Mouse (Mus musculus) mature B cell (primary cell): ENCODE measurements around the gene Fahd1.

ENCODE experiments used
- in situ Hi-C: fragments of 300-500 bp; cut with MboI; formaldehyde crosslinking; loops from 2 replicates; pipeline ENCODE4 v1.14.3; 2019

The Fahd1 gene

GRCm38 (mm10) chr17:24847386-24847785, 2.8 kb downstream of the Fahd1 start:
- in situ Hi-C loops = no loop called here

GRCm38 (mm10) chr17:24844525-24844924, 5.6 kb downstream of the Fahd1 start:
- in situ Hi-C loops = no loop called here

- in situ Hi-C loops = no loop called here
Measured at GRCm38 (mm10) chr17:24842631-24843030, 7.5 kb downstream of the Fahd1 start.

- in situ Hi-C loops = no loop called here
Measured at GRCm38 (mm10) chr17:24841133-24841532, 9.0 kb downstream of the Fahd1 start.

- in situ Hi-C loops = no loop called here
Measured at GRCm38 (mm10) chr17:24840341-24840740, 9.8 kb downstream of the Fahd1 start.

GRCm38 (mm10) chr17:24839842-24840241, 10.3 kb downstream of the Fahd1 start, which contains the start of gene Hagh:
TSS of gene Hagh (plus strand) at chr17:24840143.
- in situ Hi-C loops = no loop called here

GRCm38 (mm10) chr17:24821351-24822280, 28.5 kb downstream of the Fahd1 start:
- in situ Hi-C loops = no loop called here

GRCm38 (mm10) chr17:24819469-24819868, 30.7 kb downstream of the Fahd1 start:
- in situ Hi-C loops = no loop called here

- in situ Hi-C loops = no loop called here
Measured at GRCm38 (mm10) chr17:24818172-24818571, 32.0 kb downstream of the Fahd1 start.

- in situ Hi-C loops = no loop called here
Measured at GRCm38 (mm10) chr17:24817503-24817902, 32.7 kb downstream of the Fahd1 start.

GRCm38 (mm10) chr17:24815256-24815655, 34.9 kb downstream of the Fahd1 start:
- in situ Hi-C loops = no loop called here

- in situ Hi-C loops = no loop called here
Measured at GRCm38 (mm10) chr17:24812215-24812614, 37.9 kb downstream of the Fahd1 start.

- in situ Hi-C loops = no loop called here
Measured at GRCm38 (mm10) chr17:24811211-24811610, 39.0 kb downstream of the Fahd1 start.

GRCm38 (mm10) chr17:24803952-24804951, 45.9 kb downstream of the Fahd1 start, which contains the start of gene Meiob:
TSS of gene Meiob (plus strand) at chr17:24804289.
- in situ Hi-C loops = no loop called here

- in situ Hi-C loops = no loop called here
Measured at GRCm38 (mm10) chr17:24800524-24800923, 49.6 kb downstream of the Fahd1 start.

- in situ Hi-C loops = no loop called here
Measured at GRCm38 (mm10) chr17:24799476-24799875, 50.7 kb downstream of the Fahd1 start.
